Mouse (Mus musculus) ES-E14 (cell line): ENCODE results near the gene F5.

ENCODE experiments used
- CHD2 ChIP-seq: IDR thresholded peaks from 2 replicates; pipeline ENCODE4 v1.6.1; 2014; ENCODE audit warnings: mild to moderate bottlenecking, low read depth, low read length, inconsistent platforms
- HCFC1 ChIP-seq: IDR thresholded peaks from 2 replicates; pipeline ENCODE4 v1.6.1; 2012; ENCODE audit warnings: low read length, inconsistent platforms, borderline replicate concordance; ENCODE audit not compliant: insufficient read depth
- MAFK ChIP-seq: IDR thresholded peaks from 2 replicates; pipeline ENCODE4 v1.6.1; 2014; ENCODE audit warnings: mild to moderate bottlenecking, low read depth, low read length, inconsistent platforms; ENCODE audit not compliant: insufficient read depth

DNA sequence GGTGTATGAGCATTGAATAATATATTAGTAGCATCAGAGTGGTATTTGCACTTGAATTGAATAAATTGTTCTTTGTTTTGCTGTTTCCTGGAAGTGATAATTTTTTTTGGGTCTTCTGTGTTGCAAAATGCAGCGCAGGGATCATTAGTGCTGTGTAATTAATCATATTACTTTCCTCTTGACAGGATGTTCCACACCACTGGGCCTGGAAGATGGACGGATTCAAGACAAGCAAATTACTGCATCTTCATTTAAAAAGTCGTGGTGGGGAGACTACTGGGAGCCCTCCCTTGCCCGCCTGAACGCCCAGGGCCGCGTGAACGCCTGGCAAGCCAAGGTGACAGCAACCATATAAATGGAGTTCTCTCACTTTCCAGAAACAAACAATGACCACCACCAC, 62.6 kb downstream of the F5 start:
- TF ChIP-seq CHD2 (no peak), MAFK (no peak), HCFC1 (no peak)
